Mouse (Mus musculus): ENCODE measurements around the gene Hist1h3b. TPM values are rescaled to one million over a fixed set of nuclear protein-coding genes. Genes with fewer than 3 reads are reported as not detected.
A peak's percentile ranks its signal among the peaks of the same experiment; 100 is the strongest.

Gene Hist1h3b
- total RNA-seq, 2 experiments from 2014 or later = 4.3 to 9.9 TPM

DNA sequence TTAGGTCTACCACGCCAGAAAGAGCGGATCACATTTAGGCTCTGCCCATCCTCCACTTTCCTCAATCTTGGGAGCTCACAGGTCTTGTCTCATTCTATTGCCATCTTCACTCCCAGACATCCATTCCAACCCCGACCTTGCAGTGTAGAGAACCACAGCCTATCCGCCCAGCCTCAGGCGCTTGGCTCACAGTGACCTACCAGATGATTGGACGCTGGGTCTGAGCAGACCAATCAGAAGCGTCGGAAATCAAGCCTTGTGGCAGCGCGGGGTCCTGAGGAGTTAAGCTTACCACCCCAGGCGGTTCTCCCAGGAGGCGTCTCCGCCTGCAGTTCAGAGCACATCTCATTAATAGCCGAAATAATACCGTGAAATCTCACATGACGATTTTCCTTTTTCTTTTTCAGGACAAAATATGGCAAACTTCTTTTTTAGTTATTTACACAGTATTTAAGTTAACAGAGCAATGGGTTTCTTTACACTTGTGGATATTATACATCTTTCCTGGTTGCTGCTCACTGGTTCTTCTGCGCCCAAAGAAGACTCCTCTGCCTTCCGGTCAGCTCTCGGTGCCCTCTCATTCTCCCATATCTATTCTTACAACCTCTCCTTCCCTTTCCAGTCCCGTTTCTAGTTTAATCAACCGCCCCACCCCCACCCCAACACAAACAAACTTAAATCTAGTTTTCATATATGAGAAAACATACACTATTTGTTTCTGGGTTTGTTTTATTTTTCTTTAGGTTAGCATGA is 20.7 kb downstream of the Hist1h3b start:
- peak; percentile 35 to 42 for DNase-seq (ENCODE audit: low spot score in 2 of 2)

DNA sequence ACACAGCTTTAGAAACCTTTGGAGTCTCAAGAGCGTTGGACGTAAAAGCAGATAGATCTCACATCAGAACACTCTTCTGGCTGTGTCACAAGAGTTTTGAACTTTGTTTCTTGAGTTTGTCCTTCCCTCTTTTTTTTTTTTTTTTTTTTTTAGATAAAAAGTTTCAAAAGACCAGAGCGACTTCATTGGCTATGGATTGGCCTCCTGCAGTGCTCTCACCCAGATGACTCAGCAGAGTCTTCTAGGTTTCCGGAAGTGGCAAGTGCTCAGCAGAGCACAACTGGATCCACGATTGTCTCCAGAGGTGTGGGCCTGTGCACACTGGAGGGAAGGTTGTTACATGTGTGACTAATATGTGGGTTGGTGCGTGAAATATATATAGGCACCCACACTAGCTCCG is 26.3 kb downstream of the Hist1h3b start:
- no peak for DNase-seq (ENCODE audit: low spot score in 2 of 2)

DNA sequence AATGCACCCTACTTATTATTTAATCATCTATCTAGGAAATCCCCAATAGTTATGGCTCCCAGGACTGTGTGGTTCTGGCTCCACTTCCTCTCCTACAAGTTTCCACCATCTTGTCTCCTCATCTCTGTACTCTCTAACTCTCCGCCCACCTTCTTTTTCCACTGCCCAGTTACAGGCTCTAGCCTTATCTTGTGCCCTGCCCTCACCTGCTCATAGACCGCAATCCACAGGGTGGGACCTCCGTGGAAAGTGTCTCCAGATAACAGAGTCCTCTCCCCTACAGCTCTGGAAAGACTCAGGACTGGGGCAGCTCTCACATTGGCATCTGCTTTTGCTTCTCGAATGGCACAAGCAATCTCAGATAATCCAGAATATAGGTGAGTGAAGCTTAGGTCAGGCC is 27.0 kb downstream of the Hist1h3b start:
- DNase-seq (ENCODE audit: low spot score in 2 of 2) = no peak

DNA sequence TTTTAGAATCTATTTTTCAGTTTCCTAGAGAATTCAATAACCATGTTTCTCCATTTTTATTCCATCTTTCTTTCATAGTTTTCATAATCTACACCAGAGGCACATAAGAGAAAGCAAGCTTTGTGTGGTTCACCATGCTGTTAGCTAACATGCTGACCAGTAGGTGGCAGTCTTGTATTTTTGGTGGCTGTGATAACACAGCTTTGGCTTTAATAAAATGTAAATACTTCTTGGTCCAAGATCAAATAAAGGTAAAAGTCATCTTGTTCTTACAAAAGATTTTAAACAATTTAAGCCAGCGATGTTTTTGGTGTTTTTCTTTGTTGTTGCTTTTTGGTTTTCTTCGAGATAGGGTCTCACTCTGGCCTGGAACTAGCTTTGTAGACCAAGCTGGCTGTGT is 40.5 kb downstream of the Hist1h3b start:
- peak; percentile 35 to 54 for DNase-seq (ENCODE audit: low spot score in 2 of 2)

DNA sequence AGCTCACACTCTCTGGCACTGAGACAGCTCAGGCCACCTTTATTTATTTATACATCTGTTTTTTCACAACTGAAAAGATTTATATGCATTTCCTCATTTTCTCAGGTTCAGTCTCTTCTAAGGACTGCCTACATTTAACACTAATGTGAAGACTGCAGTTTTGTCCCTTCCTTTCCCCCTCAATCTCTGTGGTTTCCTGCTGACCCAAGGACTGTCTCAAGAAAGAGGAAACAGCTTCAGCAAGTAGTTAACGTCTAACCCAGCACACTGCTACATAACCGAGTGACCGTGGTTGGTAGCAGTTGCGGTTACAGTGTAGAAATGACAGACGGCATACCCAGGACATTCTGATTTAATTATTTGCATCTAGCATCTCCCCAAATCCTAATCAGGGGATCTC is 47.3 kb downstream of the Hist1h3b start:
- DNase-seq (ENCODE audit: low spot score in 2 of 2) = no peak

Small RNAs within 50 kb of the gene (microRNA-seq; reads per million reads assigned to microRNA genes)
- gene Gm44314 = 0 reads per million in 2 experiments
- 0 reads per million in 2 experiments for gene Gm44484

Other genes with a start within 250 kb of the Hist1h3b start
- 100 to 1,000 TPM; 329 to 333 TPM for gene Hist1h4h, start 221.2 kb upstream of the Hist1h3b start, total RNA-seq (2021)
- 1 to 10 TPM; 1.5 to 3.4 TPM for gene Hist1h2af, start 218.4 kb upstream of the Hist1h3b start, total RNA-seq (2021)
- 1 to 10 TPM; 3.1 to 3.5 TPM for gene Hist1h3g, start 216.8 kb upstream of the Hist1h3b start, total RNA-seq (2021)
- gene Hist1h2bh, start 208.9 kb upstream of the Hist1h3b start, total RNA-seq (2021) = under 1 TPM; 0.54 to 0.67 TPM
- gene Hist1h3f, start 208.2 kb upstream of the Hist1h3b start, total RNA-seq (2021) = 10 to 100 TPM; 16.3 to 17.0 TPM
- gene Hist1h4f, start 200.6 kb upstream of the Hist1h3b start, total RNA-seq (2021) = 100 to 1,000 TPM; 168 to 177 TPM
- gene Hist1h1d, start 199.0 kb upstream of the Hist1h3b start, total RNA-seq (2021) = 1 to 10 TPM; 3.1 to 3.7 TPM
- gene Hist1h3e, start 189.9 kb upstream of the Hist1h3b start, total RNA-seq (2021) = 10 to 100 TPM; 47.4 to 48.5 TPM
- 1 to 10 TPM; 4.3 to 7.1 TPM for gene Hist1h2ae, start 181.0 kb upstream of the Hist1h3b start, total RNA-seq (2021)
- 10 to 100 TPM; 61.6 to 70.8 TPM for gene Hist1h2bg, start 180.9 kb upstream of the Hist1h3b start, total RNA-seq (2021)
- gene Hist1h2bf, start 178.1 kb upstream of the Hist1h3b start, total RNA-seq (2021) = 10 to 100 TPM; 14.7 to 26.1 TPM
- 10 to 100 TPM in 1 of 2 experiments, 1 to 10 TPM in 1; 6.3 to 11.0 TPM for gene Hist1h2ad, start 177.9 kb upstream of the Hist1h3b start, total RNA-seq (2021)
- gene Hist1h3d, start 176.5 kb upstream of the Hist1h3b start, total RNA-seq (2021) = 10 to 100 TPM in 1 of 2 experiments, 1 to 10 TPM in 1; 9.3 to 10.4 TPM
- 100 to 1,000 TPM; 166 to 191 TPM for gene Hist1h4d, start 170.7 kb upstream of the Hist1h3b start, total RNA-seq (2021)
- 1 to 10 TPM; 7.9 TPM for gene Hist1h2be, start 131.1 kb upstream of the Hist1h3b start, total RNA-seq (2021)
- 10 to 100 TPM; 49.2 to 54.0 TPM for gene Hist1h1e, start 129.7 kb upstream of the Hist1h3b start, total RNA-seq (2021)
- 1 to 10 TPM; 2.4 to 2.5 TPM for gene Hist1h2ac, start 68.3 kb upstream of the Hist1h3b start, total RNA-seq (2021)
- 10 to 100 TPM; 29.7 to 32.4 TPM for gene Hist1h2bc, start 68.1 kb upstream of the Hist1h3b start, total RNA-seq (2021)
- not detected for gene Hist1h1t, start 56.5 kb upstream of the Hist1h3b start, total RNA-seq (2021)
- gene Hist1h4c, start 53.8 kb upstream of the Hist1h3b start, total RNA-seq (2021) = 100 to 1,000 TPM; 114 to 117 TPM
- gene Hfe, start 41.4 kb upstream of the Hist1h3b start, total RNA-seq (2021) = 1 to 10 TPM; 3.4 to 3.9 TPM
- gene Hist1h1c, start 13.5 kb upstream of the Hist1h3b start, total RNA-seq (2021) = 10 to 100 TPM; 55.8 to 61.1 TPM
- not detected for gene Hist1h3c, start 6.7 kb upstream of the Hist1h3b start, total RNA-seq (2021)
- gene Hist1h2bb, start 5.5 kb upstream of the Hist1h3b start, total RNA-seq (2021) = 10 to 100 TPM; 17.8 to 19.6 TPM
- gene Hist1h2ab, start 1.1 kb upstream of the Hist1h3b start, total RNA-seq (2021) = 10 to 100 TPM; 17.2 to 22.5 TPM
- 10 to 100 TPM; 92.6 to 94.4 TPM for gene Hist1h4b, start 4.7 kb downstream of the Hist1h3b start, total RNA-seq (2021)
- 10 to 100 TPM; 64.4 to 74.0 TPM for gene Hist1h4a, start 9.0 kb downstream of the Hist1h3b start, total RNA-seq (2021)
- gene Hist1h3a, start 10.1 kb downstream of the Hist1h3b start, total RNA-seq (2021) = 10 to 100 TPM; 42.3 to 45.0 TPM
- gene Hist1h1a, start 11.4 kb downstream of the Hist1h3b start, total RNA-seq (2021) = 10 to 100 TPM; 24.9 to 25.2 TPM
- gene Trim38, start 17.6 kb downstream of the Hist1h3b start, total RNA-seq (2021) = not detected
- gene Slc17a2, start 54.7 kb downstream of the Hist1h3b start, total RNA-seq (2021) = not detected
- gene Slc17a3, start 87.2 kb downstream of the Hist1h3b start, total RNA-seq (2021) = not detected
- gene Slc17a1, start 115.5 kb downstream of the Hist1h3b start, total RNA-seq (2021) = not detected
- gene Slc17a4, start 162.7 kb downstream of the Hist1h3b start, total RNA-seq (2021) = not detected
- gene Hist1h2ba, start 181.9 kb downstream of the Hist1h3b start, total RNA-seq (2021) = not detected
- not detected for gene Hist1h2aa, start 182.2 kb downstream of the Hist1h3b start, total RNA-seq (2021)
- gene Scgn, start 238.9 kb downstream of the Hist1h3b start, total RNA-seq (2021) = not detected

Data from left cerebral cortex, adult 18-20 months (tissue).